9 mouse cellular contexts compared by ENCODE assay signal in genomic region chr10:45003344-45003681, GRCm38 (mm10).
DNase-seq lines count a peak whose midpoint lies in the region; ATAC-seq lines count a peak whose summit lies in the region.
"Had no signal": no experiment of that assay in that cellular context is flagged by ENCODE, and none has a peak within 500 bp of the region (broad histone marks: within the 10 kb centered on the region; RNA-seq: fewer than 3 reads in every experiment).

No protein-coding gene starts in this region.

- peaks cover 13% of the 10 kb centered on the region for H3K4me1 ChIP-seq in embryonic facial prominence, embryonic 13.5 days
- peaks cover 22% of the 10 kb centered on the region for H3K4me1 ChIP-seq in embryonic facial prominence, embryonic 10.5 days
- peaks cover 16% of the 10 kb centered on the region for H3K4me1 ChIP-seq in midbrain, embryonic 13.5 days (replicated peaks)
- peaks cover 10% of the 10 kb centered on the region for H3K4me1 ChIP-seq in midbrain, embryonic 15.5 days
- H3K4me1 ChIP-seq in neural tube, embryonic 15.5 days: peaks cover 11% of the 10 kb centered on the region

- H3K27ac ChIP-seq in embryonic facial prominence, embryonic 13.5 days: no peak overlapping the region
- H3K27ac ChIP-seq in embryonic facial prominence, embryonic 10.5 days (replicated peaks): no peak overlapping the region
- no peak overlapping the region for H3K27ac ChIP-seq in midbrain, embryonic 13.5 days
- H3K27ac ChIP-seq in midbrain, embryonic 15.5 days: no peak overlapping the region
- no peak overlapping the region for H3K27ac ChIP-seq in neural tube, embryonic 15.5 days (replicated peaks)
- H3K27ac ChIP-seq: hindbrain, embryonic 14.5 days had no signal

- no peak overlapping the region for H3K9ac ChIP-seq in embryonic facial prominence, embryonic 13.5 days
- H3K9ac ChIP-seq in midbrain, embryonic 13.5 days (replicated peaks): 0 out of 2 replicates have a peak overlapping the region, but pooled peaks have one; percentile 16
- no peak overlapping the region for H3K9ac ChIP-seq in midbrain, embryonic 15.5 days
- no peak overlapping the region for H3K9ac ChIP-seq in neural tube, embryonic 15.5 days (replicated peaks)
- H3K9ac ChIP-seq: hindbrain, embryonic 14.5 days had no signal

- DNase-seq in embryonic facial prominence, embryonic 10.5 days (ENCODE audit: low spot score): no peak
- no peak for DNase-seq in layer of hippocampus, adult 9-10 months (ENCODE audit: low spot score)

- H3K4me2 ChIP-seq in embryonic facial prominence, embryonic 13.5 days: peak overlapping the region; percentile 32; the same call in 1 of the 2 replicates
- no peak overlapping the region for H3K4me2 ChIP-seq in midbrain, embryonic 13.5 days (replicated peaks)
- no peak overlapping the region for H3K4me2 ChIP-seq in midbrain, embryonic 15.5 days
- no peak overlapping the region for H3K4me2 ChIP-seq in neural tube, embryonic 15.5 days
- H3K4me2 ChIP-seq: hindbrain, embryonic 14.5 days had no signal

- 45% methylated on average over 2 of the region's 2 CpGs for WGBS in embryonic facial prominence, embryonic 13.5 days
- 83% methylated on average over 2 of the region's 2 CpGs for WGBS in embryonic facial prominence, embryonic 10.5 days
- WGBS in midbrain, embryonic 13.5 days: 52% methylated on average over 2 of the region's 2 CpGs
- 35% methylated on average over 2 of the region's 2 CpGs for WGBS in midbrain, embryonic 15.5 days
- 47% methylated on average over 2 of the region's 2 CpGs for WGBS in neural tube, embryonic 15.5 days

- ATAC-seq in embryonic facial prominence, embryonic 13.5 days (ENCODE audit: insufficient number of reproducible peaks, insufficient read depth, low FRiP score, low TSS enrichment, low read depth): no peak
- ATAC-seq in midbrain, embryonic 13.5 days: no peak
- ATAC-seq in midbrain, embryonic 15.5 days (replicated peaks): no peak
- peak; percentile 34 to 44; a peak in 3 of 4 replicates for ATAC-seq in hematopoietic stem cell, adult 5-6 weeks (replicated peaks in 1 of 2; ENCODE audit: insufficient read depth in 1 of 2, low FRiP score in 2 of 2, low TSS enrichment in 1 of 2, low read depth in 1 of 2, poor library complexity in 2 of 2, severe bottlenecking in 2 of 2)
- ATAC-seq in megakaryocyte progenitor cell, adult 5-6 weeks (replicated peaks; ENCODE audit: poor library complexity): 0 out of 2 replicates have a peak, but pooled peaks have one; percentile 10
- no peak for ATAC-seq in neural tube, embryonic 15.5 days (ENCODE audit: low FRiP score)

- H3K27me3 ChIP-seq in embryonic facial prominence, embryonic 13.5 days: peaks cover 3% of the 10 kb centered on the region
- H3K27me3 ChIP-seq in embryonic facial prominence, embryonic 10.5 days (replicated peaks; ENCODE audit: low read depth, poor library complexity, severe bottlenecking): peaks cover 7% of the 10 kb centered on the region; the same call in 1 of the 2 replicates
- H3K27me3 ChIP-seq in midbrain, embryonic 13.5 days: 0 out of 2 replicates have a peak, but pooled peaks cover 2% of the 10 kb centered on the region
- H3K27me3 ChIP-seq in midbrain, embryonic 15.5 days (replicated peaks): no peaks in the 10 kb centered on the region
- H3K27me3 ChIP-seq in neural tube, embryonic 15.5 days (replicated peaks): no peaks in the 10 kb centered on the region

- no peaks in the 10 kb centered on the region for H3K9me3 ChIP-seq in embryonic facial prominence, embryonic 13.5 days
- H3K9me3 ChIP-seq in embryonic facial prominence, embryonic 10.5 days: no peaks in the 10 kb centered on the region
- H3K9me3 ChIP-seq in midbrain, embryonic 13.5 days: no peaks in the 10 kb centered on the region
- H3K9me3 ChIP-seq in midbrain, embryonic 15.5 days: no peaks in the 10 kb centered on the region
- H3K9me3 ChIP-seq in neural tube, embryonic 15.5 days (replicated peaks): no peaks in the 10 kb centered on the region

- no peak overlapping the region for H3K4me3 ChIP-seq in embryonic facial prominence, embryonic 13.5 days
- no peak overlapping the region for H3K4me3 ChIP-seq in embryonic facial prominence, embryonic 10.5 days
- H3K4me3 ChIP-seq in midbrain, embryonic 13.5 days (replicated peaks): no peak overlapping the region
- H3K4me3 ChIP-seq in midbrain, embryonic 15.5 days: no peak overlapping the region
- no peak overlapping the region for H3K4me3 ChIP-seq in neural tube, embryonic 15.5 days (replicated peaks)

- H3K36me3 ChIP-seq in embryonic facial prominence, embryonic 13.5 days: no peaks in the 10 kb centered on the region
- H3K36me3 ChIP-seq in embryonic facial prominence, embryonic 10.5 days (replicated peaks): no peaks in the 10 kb centered on the region
- no peaks in the 10 kb centered on the region for H3K36me3 ChIP-seq in midbrain, embryonic 13.5 days
- no peaks in the 10 kb centered on the region for H3K36me3 ChIP-seq in midbrain, embryonic 15.5 days (replicated peaks)
- H3K36me3 ChIP-seq in neural tube, embryonic 15.5 days: no peaks in the 10 kb centered on the region

Comparison
In these comparisons a context has a peak if more than half of its experiments do, and no peak if none do; other contexts are left out.
1. ATAC-seq: peak in hematopoietic stem cell, adult 5-6 weeks (2 of 2) and megakaryocyte progenitor cell, adult 5-6 weeks (single experiment); none in embryonic facial prominence, embryonic 13.5 days (single experiment), midbrain, embryonic 13.5 days (single experiment), midbrain, embryonic 15.5 days (single experiment) and neural tube, embryonic 15.5 days (single experiment).